ENCODE assay signal across 8 mouse cellular contexts in the genomic region with DNA sequence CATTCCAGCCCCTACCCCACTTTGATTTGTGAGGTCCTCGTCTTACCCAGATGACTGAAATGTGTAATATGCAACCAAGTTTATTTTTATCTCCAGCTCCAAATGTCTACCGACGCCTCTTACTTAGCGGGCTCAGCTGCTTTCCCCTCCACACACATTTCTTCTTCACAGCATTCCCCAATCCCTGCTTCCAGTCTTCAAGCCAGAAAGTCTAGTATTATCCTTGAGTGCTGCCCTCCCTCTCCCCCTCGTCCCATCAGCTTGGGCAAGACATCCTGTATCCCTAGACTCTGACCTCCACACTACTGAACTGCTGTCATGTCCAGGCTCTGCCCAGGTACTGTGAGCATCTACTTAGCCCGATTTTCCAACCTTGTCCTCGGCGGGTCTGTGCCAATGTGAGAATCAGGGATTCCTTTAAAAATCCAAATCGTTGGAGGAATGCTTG. TPM values are rescaled to one million over a fixed set of nuclear protein-coding genes. Genes with fewer than 3 reads are reported as not detected.
A peak's percentile ranks its signal among the peaks of the same experiment; 100 is the strongest.
DNase-seq lines count a peak whose midpoint lies in the region; ATAC-seq and TF ChIP-seq lines count a peak whose summit lies in the region.

No protein-coding gene starts in this region.

- ATAC-seq in embryonic facial prominence, embryonic 13.5 days (ENCODE audit: insufficient number of reproducible peaks, insufficient read depth, low FRiP score, low TSS enrichment, low read depth) = no peak
- no peak for ATAC-seq in intestine, embryonic 16.5 days
- 0 out of 2 replicates have a peak, but pooled peaks have one; percentile 5 for ATAC-seq in neural tube, embryonic 13.5 days (ENCODE audit: low read depth)

- TF ChIP-seq CTCF in left cerebral cortex, adult 2 months (IDR thresholded peaks at IDR 0.05) = no peak

- 12% methylated on average over 9 of the region's 9 CpGs for WGBS in embryonic facial prominence, embryonic 13.5 days
- 16% methylated on average over 9 of the region's 9 CpGs for whole genome bisulfite sequencing in intestine, embryonic 16.5 days
- WGBS in neural tube, embryonic 13.5 days = 19% methylated on average over 9 of the region's 9 CpGs

- H3K9me3 ChIP-seq in embryonic facial prominence, embryonic 13.5 days = no peaks in the 10 kb centered on the region
- no peaks in the 10 kb centered on the region for H3K9me3 ChIP-seq in intestine, embryonic 16.5 days (ENCODE audit: control insufficient read depth, low read length)
- H3K9me3 ChIP-seq in neural tube, embryonic 13.5 days = no peaks in the 10 kb centered on the region

- peak overlapping the region; percentile 80 for H3K4me2 ChIP-seq in embryonic facial prominence, embryonic 13.5 days
- H3K4me2 ChIP-seq in intestine, embryonic 16.5 days (ENCODE audit: low read depth, low read length) = peak overlapping the region; percentile 74
- peak overlapping the region; percentile 93 for H3K4me2 ChIP-seq in neural tube, embryonic 13.5 days

- intact Hi-C loops in left cerebral cortex, adult 2 months (cut with DNase I) = loop anchor here (2.0 to 5.0 kb wide), 5 partner anchors 23 to 75 kb away; a partner anchor contains a TSS
- intact Hi-C loops in left cerebral cortex, postnatal 25 days (cut with DNase I) = loop anchor here (1.0 to 5.0 kb wide), 4 partner anchors 24 to 64 kb away; no protein-coding TSS in a partner anchor

- no peaks in the 10 kb centered on the region for H3K27me3 ChIP-seq in embryonic facial prominence, embryonic 13.5 days
- no peaks in the 10 kb centered on the region for H3K27me3 ChIP-seq in intestine, embryonic 16.5 days (replicated peaks; ENCODE audit: control insufficient read depth, insufficient read depth, low read length)
- H3K27me3 ChIP-seq in neural tube, embryonic 13.5 days = no peaks in the 10 kb centered on the region

- peak overlapping the region; percentile 87 for H3K9ac ChIP-seq in embryonic facial prominence, embryonic 13.5 days
- H3K9ac ChIP-seq in intestine, embryonic 16.5 days (ENCODE audit: low read depth, low read length) = peak overlapping the region; percentile 91
- peak overlapping the region; percentile 96 for H3K9ac ChIP-seq in neural tube, embryonic 13.5 days

- DNase-seq in left cerebral cortex, adult 2 months (ENCODE audit: extremely low spot score in 1 of 2, low spot score in 2 of 2) = no peak
- no peak for DNase-seq in left cerebral cortex, postnatal 25 days (ENCODE audit: low spot score in 2 of 2)
- DNase-seq in embryo, embryonic 10.5 days (ENCODE audit: low spot score) = no peak
- no peak for DNase-seq in urinary bladder, postnatal 10 days (ENCODE audit: low spot score)
- DNase-seq in layer of hippocampus, adult 18-20 months (ENCODE audit: low spot score in 2 of 2) = no peak

- H3K36me3 ChIP-seq in embryonic facial prominence, embryonic 13.5 days = no peaks in the 10 kb centered on the region
- no peaks in the 10 kb centered on the region for H3K36me3 ChIP-seq in intestine, embryonic 16.5 days (ENCODE audit: control insufficient read depth, insufficient read depth, low read length)
- no peaks in the 10 kb centered on the region for H3K36me3 ChIP-seq in neural tube, embryonic 13.5 days

- peak overlapping the region; percentile 93 for H3K4me3 ChIP-seq in left cerebral cortex, adult 2 months
- peak overlapping the region; percentile 86 for H3K4me3 ChIP-seq in embryonic facial prominence, embryonic 13.5 days
- H3K4me3 ChIP-seq in intestine, embryonic 16.5 days (ENCODE audit: low read length) = peak overlapping the region; percentile 96
- peak overlapping the region; percentile 90 for H3K4me3 ChIP-seq in neural tube, embryonic 13.5 days

- peaks cover 46% of the 10 kb centered on the region for H3K4me1 ChIP-seq in embryonic facial prominence, embryonic 13.5 days
- H3K4me1 ChIP-seq in intestine, embryonic 16.5 days (ENCODE audit: control insufficient read depth, insufficient read depth, low read length) = peaks cover 38% of the 10 kb centered on the region
- peaks cover 44% of the 10 kb centered on the region for H3K4me1 ChIP-seq in neural tube, embryonic 13.5 days (replicated peaks)

- peak overlapping the region; percentile 98 for H3K27ac ChIP-seq in left cerebral cortex, adult 2 months
- peak overlapping the region; percentile 89 for H3K27ac ChIP-seq in embryonic facial prominence, embryonic 13.5 days
- peak overlapping the region; percentile 69 for H3K27ac ChIP-seq in intestine, embryonic 16.5 days (ENCODE audit: low read length)
- peak overlapping the region; percentile 80 for H3K27ac ChIP-seq in neural tube, embryonic 13.5 days (replicated peaks)

RNA-seq across cellular contexts. Expression of a gene that starts 0.4 kb away (rescaled TPM):
- 10 to 100 TPM; 73.7 to 82.2 TPM for total RNA-seq in left cerebral cortex, adult 2 months (2021)
- total RNA-seq in left cerebral cortex, postnatal 25 days (2021) = 10 to 100 TPM; 57.2 to 67.5 TPM
- 67.1 and 72.0 TPM in 2 replicates for polyA plus RNA-seq in embryonic facial prominence, embryonic 13.5 days (2015; fragmentation: Nextera tagmentation; extraction: Ambion mirVana)
- polyA plus RNA-seq in intestine, embryonic 16.5 days (2015; fragmentation: Nextera tagmentation; extraction: Ambion mirVana) = 43.6 and 46.4 TPM in 2 replicates
- polyA plus RNA-seq in neural tube, embryonic 13.5 days (2015; fragmentation: Nextera tagmentation; extraction: Ambion mirVana) = 42.0 and 45.8 TPM in 2 replicates
- 10 to 100 TPM; 55.0 to 57.9 TPM for total RNA-seq in layer of hippocampus, adult 18-20 months (2021)

RNA-seq across cellular contexts. Expression of a gene that starts 51.6 kb away (rescaled TPM):
- total RNA-seq in left cerebral cortex, adult 2 months (2021) = 100 to 1,000 TPM; 153 to 159 TPM
- total RNA-seq in left cerebral cortex, postnatal 25 days (2021) = 100 to 1,000 TPM; 133 to 141 TPM
- 100 and 112 TPM in 2 replicates for polyA plus RNA-seq in embryonic facial prominence, embryonic 13.5 days (2015; fragmentation: Nextera tagmentation; extraction: Ambion mirVana)
- polyA plus RNA-seq in intestine, embryonic 16.5 days (2015; fragmentation: Nextera tagmentation; extraction: Ambion mirVana) = 28.9 and 30.8 TPM in 2 replicates
- polyA plus RNA-seq in neural tube, embryonic 13.5 days (2015; fragmentation: Nextera tagmentation; extraction: Ambion mirVana) = 275 and 281 TPM in 2 replicates
- 100 to 1,000 TPM in 1 of 2 experiments, 10 to 100 TPM in 1; 95.9 to 109 TPM for total RNA-seq in layer of hippocampus, adult 18-20 months (2021)

RNA-seq across cellular contexts. Expression of a gene that starts 57.4 kb away (rescaled TPM):
- total RNA-seq in left cerebral cortex, adult 2 months (2021) = 1 to 10 TPM; 1.6 to 3.2 TPM
- total RNA-seq in left cerebral cortex, postnatal 25 days (2021) = 1 to 10 TPM; 1.3 to 1.8 TPM
- 1.8 and 2.8 TPM in 2 replicates for polyA plus RNA-seq in embryonic facial prominence, embryonic 13.5 days (2015; fragmentation: Nextera tagmentation; extraction: Ambion mirVana)
- polyA plus RNA-seq in intestine, embryonic 16.5 days (2015; fragmentation: Nextera tagmentation; extraction: Ambion mirVana) = 6.0 and 7.1 TPM in 2 replicates
- 0.77 and 1.2 TPM in 2 replicates for polyA plus RNA-seq in neural tube, embryonic 13.5 days (2015; fragmentation: Nextera tagmentation; extraction: Ambion mirVana)
- 1 to 10 TPM; 2.1 TPM for total RNA-seq in layer of hippocampus, adult 18-20 months (2021)
